Mouse (Mus musculus): ENCODE results near the gene Nhlh2.

The Nhlh2 gene

GRCm38 (mm10) chr3:102009926-102010381, at the start of gene Nhlh2:
Nhlh2 (plus strand) TSS chr3:102010076.
- DNase-seq (ENCODE audit: extremely low spot score) = no peak

GRCm38 (mm10) chr3:101961146-101961835, 48.6 kb upstream of the Nhlh2 start:
- no peak for DNase-seq (ENCODE audit: extremely low spot score)

GRCm38 (mm10) chr3:101963501-101963900, 46.4 kb upstream of the Nhlh2 start:
- peak; percentile 66 for DNase-seq (ENCODE audit: extremely low spot score)

GRCm38 (mm10) chr3:101964352-101964751, 45.5 kb upstream of the Nhlh2 start:
- DNase-seq (ENCODE audit: extremely low spot score) = peak; percentile 29

GRCm38 (mm10) chr3:101966825-101967558, 42.9 kb upstream of the Nhlh2 start:
- DNase-seq (ENCODE audit: extremely low spot score) = peak; percentile 43

GRCm38 (mm10) chr3:101975337-101975736, 34.5 kb upstream of the Nhlh2 start:
- no peak for DNase-seq (ENCODE audit: extremely low spot score)

GRCm38 (mm10) chr3:101978299-101978994, 31.4 kb upstream of the Nhlh2 start:
- DNase-seq (ENCODE audit: extremely low spot score) = no peak

GRCm38 (mm10) chr3:101983917-101984316, 26.0 kb upstream of the Nhlh2 start:
- DNase-seq (ENCODE audit: extremely low spot score) = no peak

GRCm38 (mm10) chr3:101985634-101986033, 24.2 kb upstream of the Nhlh2 start:
- no peak for DNase-seq (ENCODE audit: extremely low spot score)

- DNase-seq (ENCODE audit: extremely low spot score) = no peak
These were observed 19.7 kb upstream of the Nhlh2 start for GRCm38 (mm10) chr3:101990136-101990535.

- DNase-seq (ENCODE audit: extremely low spot score) = no peak
These were observed 18.8 kb upstream of the Nhlh2 start for GRCm38 (mm10) chr3:101990995-101991516.

- no peak for DNase-seq (ENCODE audit: extremely low spot score)
These were observed 12.0 kb upstream of the Nhlh2 start for GRCm38 (mm10) chr3:101997851-101998250.

- peak; percentile 29 for DNase-seq (ENCODE audit: extremely low spot score)
These were observed 923 bp downstream of the Nhlh2 start for GRCm38 (mm10) chr3:102010681-102011317.

- no peak for DNase-seq (ENCODE audit: extremely low spot score)
These were observed 1.6 kb downstream of the Nhlh2 start for GRCm38 (mm10) chr3:102011318-102012075.

GRCm38 (mm10) chr3:102012076-102012610, 2.3 kb downstream of the Nhlh2 start:
- DNase-seq (ENCODE audit: extremely low spot score) = peak; percentile 69

- DNase-seq (ENCODE audit: extremely low spot score) = peak; percentile 63
These were observed 2.8 kb downstream of the Nhlh2 start for GRCm38 (mm10) chr3:102012611-102013211.

GRCm38 (mm10) chr3:102020604-102021003, 10.7 kb downstream of the Nhlh2 start:
- DNase-seq (ENCODE audit: extremely low spot score) = no peak

- DNase-seq (ENCODE audit: extremely low spot score) = no peak
These were observed 12.8 kb downstream of the Nhlh2 start for GRCm38 (mm10) chr3:102022721-102023120.

GRCm38 (mm10) chr3:102023337-102023736, 13.5 kb downstream of the Nhlh2 start:
- peak; percentile 53 for DNase-seq (ENCODE audit: extremely low spot score)

GRCm38 (mm10) chr3:102023829-102024228, 14.0 kb downstream of the Nhlh2 start:
- DNase-seq (ENCODE audit: extremely low spot score) = peak; percentile 43
